Mouse (Mus musculus) NIH3T3 (cell line): ENCODE data around the gene Hpn.

ENCODE experiments used
- DNase-seq: peaks from one replicate; pipeline ENCODE4 v3.0.0-alpha.2; 2012; ENCODE audit warnings: low read depth

Hpn gene

GRCm38 (mm10) chr7:31115182-31115581 is at the start of gene Hpn:
Gene Hpn (minus strand): TSS chr7:31115290.
- no peak for DNase-seq

GRCm38 (mm10) chr7:31164748-31165147 is 49.7 kb upstream of the Hpn start:
- no peak for DNase-seq

DNA sequence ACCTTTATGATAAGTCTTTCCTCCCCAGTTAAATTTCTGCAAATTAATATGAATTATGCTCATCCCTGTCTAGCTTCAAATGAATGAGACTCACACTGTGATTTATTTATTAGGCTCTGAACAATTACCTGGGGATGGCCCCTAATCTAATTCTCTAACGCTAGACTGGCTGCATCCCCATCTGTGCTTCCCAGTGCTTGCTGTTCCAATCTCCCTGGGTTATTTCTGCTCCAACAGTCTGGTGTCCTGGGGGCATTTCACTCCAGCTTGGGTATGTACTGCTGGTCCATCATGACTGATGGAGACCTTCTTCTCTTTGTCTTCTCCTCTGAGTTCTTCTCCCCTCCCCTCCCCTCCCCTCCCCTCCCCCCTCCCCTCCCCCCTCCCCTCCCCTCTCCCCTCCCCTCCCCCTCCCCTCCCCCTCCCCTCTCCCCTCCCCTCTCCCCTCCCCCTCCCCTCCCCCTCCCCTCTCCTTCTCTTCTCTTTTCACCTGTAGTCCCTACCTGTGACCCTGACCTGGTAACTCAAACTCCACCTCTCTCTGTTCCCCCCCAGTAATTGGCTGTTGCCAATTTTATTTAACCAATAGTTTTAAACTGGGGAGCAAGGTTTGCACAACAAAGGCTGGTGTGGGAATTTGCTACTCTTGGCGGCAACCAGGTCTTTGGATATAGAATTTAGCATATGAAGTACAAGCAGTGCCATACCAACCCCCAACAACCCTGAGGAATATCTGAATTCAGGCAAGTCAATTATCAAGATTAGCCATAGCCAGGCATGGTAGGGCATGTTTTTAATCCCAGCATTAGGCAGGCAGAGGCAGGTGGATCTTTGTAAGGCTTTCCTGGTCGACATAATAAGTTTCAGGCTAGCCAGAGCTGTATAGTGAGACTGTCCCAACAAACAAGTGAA is 48.8 kb upstream of the Hpn start:
- no peak for DNase-seq

DNA sequence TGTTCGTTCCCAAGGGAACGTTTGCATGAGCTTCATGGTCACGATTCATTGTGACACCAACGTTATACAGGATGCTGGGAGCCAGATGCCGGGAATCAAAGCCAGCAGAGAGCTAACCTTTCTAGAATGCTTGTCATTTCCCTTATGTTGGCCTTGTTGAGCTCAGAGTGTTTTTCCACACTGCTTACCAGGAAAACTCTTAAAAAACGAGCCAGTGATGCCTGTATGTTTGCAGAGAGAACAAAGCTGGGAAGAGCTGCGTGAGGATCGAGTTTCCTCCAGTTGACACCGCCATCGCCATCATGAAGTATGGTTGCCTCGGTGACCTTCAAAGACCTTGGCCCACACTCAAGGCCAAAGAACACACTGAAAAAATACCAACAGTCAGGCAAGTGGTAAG is 47.2 kb upstream of the Hpn start:
- DNase-seq = no peak

DNA sequence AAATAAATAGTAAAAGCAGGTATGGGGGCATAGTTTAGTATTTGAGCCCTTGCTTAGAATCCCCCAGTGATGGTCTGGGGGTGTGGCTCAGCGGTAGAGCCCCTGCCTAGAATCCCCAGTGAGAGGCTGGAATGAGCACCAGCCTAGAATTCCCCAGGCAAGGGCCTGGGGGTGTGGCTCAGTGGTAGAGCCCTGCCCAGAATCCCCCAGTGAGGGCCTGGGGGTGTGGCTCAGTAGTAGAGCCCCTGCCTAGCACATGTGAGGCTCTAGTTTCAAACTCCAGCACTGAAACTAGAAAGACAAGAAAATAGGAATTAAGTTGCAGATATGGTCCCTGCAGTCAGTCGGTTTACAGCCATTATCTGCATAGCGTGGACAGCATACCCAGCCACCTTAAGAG is 46.7 kb upstream of the Hpn start:
- DNase-seq = no peak

DNA sequence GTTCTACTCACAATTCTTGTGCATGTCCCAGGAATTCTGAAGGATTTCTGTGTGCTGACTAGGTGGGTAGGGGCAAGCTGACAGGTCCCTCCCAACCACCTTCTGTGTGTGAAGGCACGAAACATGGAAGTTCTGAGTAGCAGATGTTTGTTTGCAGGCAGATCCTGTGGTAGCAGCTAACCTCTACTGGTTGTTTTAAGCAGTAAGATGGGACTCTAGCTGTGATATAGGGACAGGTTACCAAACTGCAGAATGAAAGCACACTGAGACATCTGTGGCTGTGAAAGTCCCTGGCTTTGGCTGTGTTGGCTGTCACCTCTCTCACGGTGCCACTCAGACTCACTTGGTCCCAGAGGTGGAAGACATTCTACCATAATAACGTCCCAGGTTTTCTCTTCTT is 46.2 kb upstream of the Hpn start:
- no peak for DNase-seq

- no peak for DNase-seq
These were observed 45.7 kb upstream of the Hpn start for GRCm38 (mm10) chr7:31160763-31161162.

- peak; percentile 48 for DNase-seq
These were observed 41.2 kb upstream of the Hpn start for GRCm38 (mm10) chr7:31156034-31156928.

DNA sequence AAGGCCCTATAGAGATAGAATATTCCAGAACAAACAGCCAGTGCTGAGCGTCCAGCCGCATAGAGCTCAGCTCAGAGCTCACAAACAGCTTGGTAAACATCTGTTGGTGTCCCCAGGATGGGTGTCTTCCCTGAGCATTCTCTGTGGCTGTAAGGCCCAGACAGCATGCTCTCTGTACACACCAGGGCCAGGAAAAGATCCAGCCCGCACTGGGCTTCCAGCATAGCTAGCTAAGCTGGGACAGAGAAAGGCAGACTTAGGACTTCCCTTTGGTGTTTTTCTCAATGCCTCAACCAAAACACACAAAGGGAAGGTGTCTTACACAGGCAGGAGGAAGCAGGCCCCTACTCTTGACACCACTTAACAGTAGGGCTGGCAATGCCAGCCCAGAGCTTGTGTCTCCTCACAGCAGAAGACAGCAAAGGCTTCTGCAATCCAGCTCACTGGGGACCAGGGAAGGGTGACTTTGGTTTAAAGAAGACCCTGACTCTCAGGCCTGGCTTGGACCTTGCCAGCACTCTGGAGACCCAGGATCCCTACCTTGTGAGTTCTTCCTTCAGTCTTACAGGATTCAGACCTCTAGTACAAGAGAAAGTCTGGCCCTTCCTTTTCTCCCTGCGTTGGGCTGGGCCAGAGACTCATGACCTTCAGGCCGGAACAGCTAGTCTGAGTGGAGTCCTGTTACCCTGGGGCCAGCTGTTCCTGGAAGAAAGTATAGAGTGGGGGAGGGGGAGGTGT is 40.4 kb upstream of the Hpn start, which contains the start of gene Gramd1a:
Gene Gramd1a, minus strand, starts transcription at position 601 of the 738 bp plus-strand sequence.
- peak; percentile 22 for DNase-seq

DNA sequence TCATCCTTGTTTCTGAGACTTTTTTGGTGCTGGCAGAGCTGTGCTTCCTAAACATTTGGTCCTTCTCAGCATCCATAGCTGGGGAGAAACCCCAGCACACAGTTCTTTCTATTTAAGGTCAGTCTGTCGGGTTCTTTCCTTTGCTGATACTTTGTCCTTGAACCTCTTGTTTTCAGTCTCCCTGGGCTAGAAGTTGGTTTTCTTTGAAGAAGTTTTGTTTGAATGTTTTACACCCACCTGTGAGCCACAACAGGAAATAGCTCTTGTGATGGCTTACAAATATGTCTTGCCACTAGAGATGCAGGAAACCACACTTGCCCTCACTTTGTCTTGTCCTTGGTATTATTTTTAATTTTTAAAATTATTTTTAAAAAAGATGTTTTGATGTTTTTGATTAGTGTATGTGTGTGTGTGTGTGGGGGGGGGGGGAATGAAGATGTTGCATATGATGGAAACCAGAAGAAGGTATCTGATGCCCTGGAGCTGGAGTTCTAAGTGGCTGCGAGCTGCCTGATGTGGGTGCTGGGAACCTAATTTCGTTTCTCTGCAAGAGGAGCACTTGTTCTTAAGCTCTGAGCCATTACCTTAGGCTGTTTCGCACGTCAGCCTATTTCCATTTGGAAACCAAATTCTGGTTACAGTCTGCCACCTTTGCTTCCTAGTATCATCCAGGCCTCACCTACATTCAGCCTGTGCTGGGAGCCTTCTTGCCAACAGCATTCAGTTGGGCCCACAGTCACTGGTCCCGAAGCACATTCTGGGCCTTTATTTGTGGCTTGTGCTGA is 38.6 kb upstream of the Hpn start:
- no peak for DNase-seq

- DNase-seq = peak; percentile 77
These were observed 36.5 kb upstream of the Hpn start for GRCm38 (mm10) chr7:31151301-31152241.

DNA sequence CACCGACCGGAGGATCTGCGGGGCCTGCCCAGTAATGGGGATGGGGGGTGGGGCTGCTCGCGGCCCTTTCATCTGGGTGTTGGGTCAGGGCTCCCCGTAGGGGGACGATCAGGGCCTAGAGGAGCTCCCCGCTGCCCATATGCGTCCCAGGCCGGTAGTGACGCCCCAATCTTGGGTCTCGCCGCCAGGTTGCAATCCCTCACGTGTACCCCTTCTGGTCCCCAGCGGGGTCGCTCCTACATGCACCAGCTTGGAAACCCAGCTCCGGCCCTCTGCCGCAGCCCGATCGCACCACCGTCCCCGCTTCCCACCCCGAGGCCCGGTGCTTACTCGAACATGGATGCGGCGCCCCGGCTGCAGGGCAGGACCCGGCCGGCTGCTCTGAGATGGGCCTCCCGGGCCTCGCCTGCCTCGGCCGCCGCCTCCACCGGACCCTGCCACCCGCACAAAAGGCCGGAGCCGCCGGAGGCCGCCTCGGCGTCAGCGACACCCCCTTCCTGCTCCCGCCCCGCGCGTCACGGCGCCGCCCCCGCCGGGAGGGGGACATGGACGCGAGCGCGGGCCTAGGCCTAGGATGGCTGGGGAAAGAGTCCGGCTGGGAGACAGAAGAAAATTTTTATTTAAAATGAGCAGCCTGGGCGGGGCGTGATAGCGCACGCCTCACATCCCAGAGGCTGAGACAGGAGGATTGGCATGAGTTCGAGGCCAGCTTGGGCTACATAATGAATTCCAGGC is 35.6 kb upstream of the Hpn start:
- DNase-seq = peak; percentile 95

DNA sequence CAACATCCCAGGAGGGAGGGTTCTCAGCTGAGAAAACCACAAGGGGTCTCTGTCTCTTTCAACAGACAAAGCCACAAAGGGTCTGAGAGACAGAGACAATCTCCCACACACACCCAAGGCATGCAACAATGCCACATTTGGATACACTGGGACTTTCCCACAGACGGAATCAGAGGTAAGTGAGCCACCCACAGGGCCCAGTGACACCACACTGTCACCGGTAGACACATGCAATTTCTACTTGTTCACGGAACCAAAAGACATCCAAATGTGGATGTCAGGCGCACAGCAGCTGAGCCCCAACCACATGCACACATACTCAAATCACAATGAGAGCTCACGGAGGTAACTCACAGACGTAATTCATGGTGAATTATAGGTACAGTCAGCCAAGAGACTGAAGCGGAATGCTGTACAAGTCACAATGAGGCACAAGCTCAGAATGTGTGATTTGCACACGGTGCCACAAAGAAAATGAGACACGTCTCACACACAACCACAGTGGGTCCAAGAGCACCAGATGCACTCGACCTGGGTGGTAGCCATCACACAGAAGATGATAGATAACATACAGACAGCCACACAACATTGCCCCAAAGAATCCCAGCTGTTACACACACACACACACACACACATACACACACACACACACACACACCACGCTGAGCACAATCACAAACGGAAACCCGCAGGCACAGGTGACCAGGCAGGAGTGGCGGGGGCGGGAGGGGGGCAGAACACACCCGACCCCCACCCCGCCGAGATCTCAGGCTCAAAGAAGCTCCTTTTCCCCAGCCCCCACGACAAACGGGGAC is 34.9 kb upstream of the Hpn start:
- peak; percentile 34 for DNase-seq

DNA sequence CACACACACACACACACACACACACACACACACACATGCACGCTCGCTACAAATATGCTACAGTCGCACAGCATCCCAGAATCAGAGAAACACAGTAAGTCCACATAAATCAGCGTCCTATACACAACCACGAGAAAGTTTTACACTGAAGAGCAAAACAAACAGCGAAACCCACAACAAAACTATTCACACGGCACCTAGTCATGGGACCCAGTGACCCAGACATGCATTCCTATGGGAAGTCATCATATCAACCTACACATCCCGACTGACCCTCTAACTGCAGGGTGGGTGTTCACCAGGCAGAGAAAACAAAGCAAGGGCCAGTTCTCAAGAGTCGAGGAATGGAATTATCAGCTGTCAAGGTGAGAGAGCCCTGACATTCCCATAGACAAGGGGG is 34.2 kb upstream of the Hpn start:
- peak; percentile 37 for DNase-seq

GRCm38 (mm10) chr7:31148756-31149155 is 33.7 kb upstream of the Hpn start:
- peak; percentile 81 for DNase-seq

- peak; percentile 55 for DNase-seq
These were observed 33.0 kb upstream of the Hpn start for GRCm38 (mm10) chr7:31148086-31148485.

- no peak for DNase-seq
These were observed 30.6 kb upstream of the Hpn start for GRCm38 (mm10) chr7:31145596-31146160.

DNA sequence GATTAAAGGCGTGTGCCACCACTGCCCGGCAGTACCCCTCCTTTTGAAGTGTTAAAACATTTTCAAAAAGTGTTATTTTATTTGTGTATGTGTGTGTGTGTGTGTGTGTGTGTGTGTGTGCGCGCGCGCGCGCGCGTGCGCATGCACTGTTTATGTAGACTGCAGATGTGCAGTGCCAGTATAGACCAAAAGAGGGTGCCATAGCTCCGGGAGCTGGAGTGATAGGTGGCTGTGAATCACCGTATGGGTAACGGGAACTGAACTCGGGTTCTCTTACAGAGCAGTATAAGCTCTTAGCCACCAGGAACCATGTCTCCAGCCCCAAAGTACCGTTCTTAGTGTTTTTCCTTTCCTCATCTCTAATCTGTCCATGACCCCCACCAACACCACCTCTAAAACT is 29.8 kb upstream of the Hpn start:
- no peak for DNase-seq
